Mouse (Mus musculus): ENCODE data around the gene Barx2. TPM values are rescaled to one million over a fixed set of nuclear protein-coding genes. Genes with fewer than 3 reads are reported as not detected.

The Barx2 gene
- polyA plus RNA-seq, 1 experiment from 2014 or later, result 0.07 TPM

GRCm38 (mm10) chr9:31874236-31874635, 39.0 kb downstream of the Barx2 start:
- Histone ChIP-seq H3K4me3 (no peak overlapping the region), H3K36me3 (no peaks in the 10 kb centered on the region), H3K9me3 (replicated peaks) (no peaks in the 10 kb centered on the region), H3K27me3 (ENCODE audit: low read depth, poor library complexity, severe bottlenecking) (no peaks in the 10 kb centered on the region), H3K27ac (replicated peaks) (no peak overlapping the region), H3K4me1 (no peaks in the 10 kb centered on the region)
- no peak for DNase-seq (ENCODE audit: low spot score)
- 90% methylated on average over 3 of the region's 3 CpGs for WGBS

GRCm38 (mm10) chr9:31871410-31871809, 41.9 kb downstream of the Barx2 start:
- 77% methylated on average over 4 of the region's 4 CpGs for WGBS
- Histone ChIP-seq H3K4me3 (no peak overlapping the region), H3K27me3 (ENCODE audit: low read depth, poor library complexity, severe bottlenecking) (no peaks in the 10 kb centered on the region), H3K27ac (replicated peaks) (no peak overlapping the region), H3K4me1 (no peaks in the 10 kb centered on the region), H3K9me3 (replicated peaks) (no peaks in the 10 kb centered on the region), H3K36me3 (no peaks in the 10 kb centered on the region)
- DNase-seq (ENCODE audit: low spot score), result no peak

GRCm38 (mm10) chr9:31868823-31869460, 44.3 kb downstream of the Barx2 start:
- no peaks in the 10 kb centered on the region for H3K9me3 ChIP-seq (replicated peaks)
- H3K27ac ChIP-seq (replicated peaks), result no peak overlapping the region
- DNase-seq (ENCODE audit: low spot score), result no peak
- 94% methylated on average over 2 of the region's 2 CpGs for WGBS
- no peaks in the 10 kb centered on the region for H3K36me3 ChIP-seq
- H3K4me3 ChIP-seq, result no peak overlapping the region
- H3K27me3 ChIP-seq (ENCODE audit: low read depth, poor library complexity, severe bottlenecking), result no peaks in the 10 kb centered on the region
- H3K4me1 ChIP-seq, result no peaks in the 10 kb centered on the region

- 85% methylated on average over 6 of the region's 6 CpGs for WGBS
- Histone ChIP-seq H3K36me3 (no peaks in the 10 kb centered on the region), H3K4me1 (peaks cover 2% of the 10 kb centered on the region), H3K27me3 (ENCODE audit: low read depth, poor library complexity, severe bottlenecking) (peaks cover 14% of the 10 kb centered on the region), H3K4me3 (no peak overlapping the region), H3K27ac (replicated peaks) (no peak overlapping the region), H3K9me3 (replicated peaks) (no peaks in the 10 kb centered on the region)
- DNase-seq (ENCODE audit: low spot score), result no peak
Measured at GRCm38 (mm10) chr9:31863830-31864229, 49.4 kb downstream of the Barx2 start.

- 88% methylated on average over 5 of the region's 5 CpGs for WGBS
- H3K27me3 ChIP-seq (ENCODE audit: low read depth, poor library complexity, severe bottlenecking), result peaks cover 34% of the 10 kb centered on the region
- H3K9me3 ChIP-seq (replicated peaks), result no peaks in the 10 kb centered on the region
- H3K27ac ChIP-seq (replicated peaks), result no peak overlapping the region
- H3K4me3 ChIP-seq, result no peak overlapping the region
- no peaks in the 10 kb centered on the region for H3K36me3 ChIP-seq
- peaks cover 15% of the 10 kb centered on the region for H3K4me1 ChIP-seq
- DNase-seq (ENCODE audit: low spot score), result no peak
Measured at GRCm38 (mm10) chr9:31859446-31859845, 53.8 kb downstream of the Barx2 start.

- H3K36me3 ChIP-seq, result no peaks in the 10 kb centered on the region
- no peak overlapping the region for H3K27ac ChIP-seq (replicated peaks)
- no peaks in the 10 kb centered on the region for H3K9me3 ChIP-seq (replicated peaks)
- H3K4me3 ChIP-seq, result peak overlapping the region; percentile 45
- H3K27me3 ChIP-seq (ENCODE audit: low read depth, poor library complexity, severe bottlenecking), result peaks cover 34% of the 10 kb centered on the region
- WGBS, result 6% methylated on average over 20 of the region's 20 CpGs
- H3K4me1 ChIP-seq, result peaks cover 15% of the 10 kb centered on the region
- DNase-seq (ENCODE audit: low spot score), result peak; percentile 67
Measured at GRCm38 (mm10) chr9:31858720-31859340, 54.4 kb downstream of the Barx2 start.

- H3K4me1 ChIP-seq, result peaks cover 15% of the 10 kb centered on the region
- H3K27me3 ChIP-seq (ENCODE audit: low read depth, poor library complexity, severe bottlenecking), result peaks cover 34% of the 10 kb centered on the region
- no peak overlapping the region for H3K27ac ChIP-seq (replicated peaks)
- H3K4me3 ChIP-seq, result no peak overlapping the region
- WGBS, result 90% methylated on average over 1 of the region's 1 CpGs
- H3K9me3 ChIP-seq (replicated peaks), result no peaks in the 10 kb centered on the region
- DNase-seq (ENCODE audit: low spot score), result no peak
- H3K36me3 ChIP-seq, result no peaks in the 10 kb centered on the region
Measured at GRCm38 (mm10) chr9:31857512-31857911, 55.8 kb downstream of the Barx2 start.

GRCm38 (mm10) chr9:31856437-31856836, 56.8 kb downstream of the Barx2 start:
- DNase-seq (ENCODE audit: low spot score), result no peak
- Histone ChIP-seq H3K4me3 (no peak overlapping the region), H3K9me3 (replicated peaks) (no peaks in the 10 kb centered on the region), H3K36me3 (no peaks in the 10 kb centered on the region), H3K4me1 (peaks cover 15% of the 10 kb centered on the region), H3K27ac (replicated peaks) (no peak overlapping the region), H3K27me3 (ENCODE audit: low read depth, poor library complexity, severe bottlenecking) (peaks cover 34% of the 10 kb centered on the region)
- 62% methylated on average over 8 of the region's 8 CpGs for WGBS

- WGBS, result 85% methylated on average over 6 of the region's 6 CpGs
- no peaks in the 10 kb centered on the region for H3K36me3 ChIP-seq
- no peak overlapping the region for H3K27ac ChIP-seq (replicated peaks)
- DNase-seq (ENCODE audit: low spot score), result no peak
- H3K4me1 ChIP-seq, result peaks cover 15% of the 10 kb centered on the region
- no peaks in the 10 kb centered on the region for H3K9me3 ChIP-seq (replicated peaks)
- no peak overlapping the region for H3K4me3 ChIP-seq
- peaks cover 34% of the 10 kb centered on the region for H3K27me3 ChIP-seq (ENCODE audit: low read depth, poor library complexity, severe bottlenecking)
Measured at GRCm38 (mm10) chr9:31855668-31856067, 57.6 kb downstream of the Barx2 start.

- Histone ChIP-seq H3K4me1 (no peaks in the 10 kb centered on the region), H3K4me3 (no peak overlapping the region), H3K36me3 (no peaks in the 10 kb centered on the region), H3K27ac (replicated peaks) (no peak overlapping the region), H3K9me3 (replicated peaks) (no peaks in the 10 kb centered on the region), H3K27me3 (ENCODE audit: low read depth, poor library complexity, severe bottlenecking) (no peaks in the 10 kb centered on the region)
- DNase-seq (ENCODE audit: low spot score), result no peak
- WGBS, result 80% methylated on average over 8 of the region's 8 CpGs
Measured at GRCm38 (mm10) chr9:31851710-31852109, 61.6 kb downstream of the Barx2 start.

- WGBS, result 91% methylated on average over 4 of the region's 4 CpGs
- no peaks in the 10 kb centered on the region for H3K9me3 ChIP-seq (replicated peaks)
- no peaks in the 10 kb centered on the region for H3K4me1 ChIP-seq
- H3K4me3 ChIP-seq, result no peak overlapping the region
- H3K36me3 ChIP-seq, result no peaks in the 10 kb centered on the region
- no peak overlapping the region for H3K27ac ChIP-seq (replicated peaks)
- H3K27me3 ChIP-seq (ENCODE audit: low read depth, poor library complexity, severe bottlenecking), result no peaks in the 10 kb centered on the region
- DNase-seq (ENCODE audit: low spot score), result no peak
Measured at GRCm38 (mm10) chr9:31850706-31851105, 62.6 kb downstream of the Barx2 start.

GRCm38 (mm10) chr9:31849387-31849786, 63.9 kb downstream of the Barx2 start:
- Histone ChIP-seq H3K36me3 (no peaks in the 10 kb centered on the region), H3K27me3 (ENCODE audit: low read depth, poor library complexity, severe bottlenecking) (no peaks in the 10 kb centered on the region), H3K4me3 (no peak overlapping the region), H3K4me1 (no peaks in the 10 kb centered on the region), H3K27ac (replicated peaks) (no peak overlapping the region), H3K9me3 (replicated peaks) (no peaks in the 10 kb centered on the region)
- 83% methylated on average over 7 of the region's 7 CpGs for WGBS
- no peak for DNase-seq (ENCODE audit: low spot score)

GRCm38 (mm10) chr9:31844614-31845013, 68.6 kb downstream of the Barx2 start:
- DNase-seq (ENCODE audit: low spot score), result no peak
- Histone ChIP-seq H3K36me3 (no peaks in the 10 kb centered on the region), H3K9me3 (replicated peaks) (no peaks in the 10 kb centered on the region), H3K4me1 (peaks cover 15% of the 10 kb centered on the region), H3K27ac (replicated peaks) (no peak overlapping the region), H3K27me3 (ENCODE audit: low read depth, poor library complexity, severe bottlenecking) (no peaks in the 10 kb centered on the region), H3K4me3 (no peak overlapping the region)
- 68% methylated on average over 5 of the region's 5 CpGs for WGBS

Measured in midbrain, embryonic 10.5 days (tissue).